Mouse (Mus musculus) liver, embryonic 14.5 days (tissue): ENCODE measurements around the gene Zfp456. TPM values are rescaled to one million over a fixed set of nuclear protein-coding genes. Genes with fewer than 3 reads are reported as not detected.
"Not testable (repeated sequence)": the region's sequence is repeated elsewhere in the genome, so short reads cannot be mapped to it uniquely, and the experiment has no call there.

Experiments used
- ATAC-seq: fragments of 200-750 bp; cut with Nextera tagmentation; 2 replicates; pipeline ENCODE4 v1.8.0; 2017; ENCODE audit warnings: moderate number of reproducible peaks, mild to moderate bottlenecking, moderate library complexity; ENCODE audit not compliant: insufficient read depth
- DNase-seq, 3 experiments: peaks; one replicate each; pipeline ENCODE4 v3.0.0-alpha.2; 2012 to 2013; ENCODE audit warnings: low read depth in 3 of 3, low spot score in 3 of 3
- H3K27ac ChIP-seq: fragments of 300-500 bp; sonication (generic); 2 replicates; pipeline ENCODE4 v1.5.1; 2014; ENCODE audit warnings: moderate library complexity, mild to moderate bottlenecking, control low read depth, inconsistent platforms
- H3K27me3 ChIP-seq: fragments of 300-500 bp; sonication (generic); 2 replicates; pipeline ENCODE4 v1.6.1; 2014; ENCODE audit warnings: mild to moderate bottlenecking, low read length, moderate library complexity; ENCODE audit not compliant: control insufficient read depth, insufficient read depth
- H3K36me3 ChIP-seq: fragments of 300-500 bp; sonication (generic); replicated peaks from 2 replicates; pipeline ENCODE4 v1.6.1; 2014; ENCODE audit warnings: low read depth; ENCODE audit not compliant: control insufficient read depth, insufficient read depth
- H3K4me1 ChIP-seq, 2 experiments: fragments of 200-500 bp in 1 of 2; fragments of 300-500 bp in 1 of 2; sonication (generic) in 1 of 2; replicated peaks; 2 replicates each; pipeline ENCODE4 v1.6.1; 2012 to 2014; ENCODE audit warnings: antibody characterized with exemption in 1 of 2, inconsistent platforms in 1 of 2, low read length in 1 of 2; ENCODE audit not compliant: control insufficient read depth in 2 of 2, insufficient read depth in 2 of 2
- H3K4me2 ChIP-seq: fragments of 300-500 bp; sonication (generic); 2 replicates; pipeline ENCODE4 v1.6.1; 2014; ENCODE audit warnings: low read depth, mild to moderate bottlenecking, control low read depth, moderate library complexity
- H3K4me3 ChIP-seq, 2 experiments: fragments of 200-500 bp in 1 of 2; fragments of 300-500 bp in 1 of 2; sonication (generic) in 1 of 2; 2 replicates each; pipeline ENCODE4 v1.5.1; 2012 to 2014; ENCODE audit warnings: low read depth in 2 of 2, low read length in 2 of 2, mild to moderate bottlenecking in 2 of 2, control low read depth in 1 of 2, inconsistent platforms in 1 of 2, moderate library complexity in 1 of 2; ENCODE audit not compliant: insufficient read depth in 1 of 2
- H3K9ac ChIP-seq: fragments of 300-500 bp; sonication (generic); replicated peaks from 2 replicates; pipeline ENCODE4 v1.6.1; 2014; ENCODE audit warnings: mild to moderate bottlenecking, control low read depth, moderate library complexity
- H3K9me3 ChIP-seq: fragments of 300-500 bp; sonication (generic); 2 replicates; pipeline ENCODE4 v1.6.1; 2016; ENCODE audit warnings: low read length, mixed read lengths; ENCODE audit not compliant: control insufficient read depth
- CTCF ChIP-seq: IDR thresholded peaks from 2 replicates; pipeline ENCODE4 v1.5.1; 2016; ENCODE audit warnings: antibody characterized with exemption, low read depth, control low read depth
- EP300 ChIP-seq: IDR thresholded peaks from 2 replicates; pipeline ENCODE4 v1.6.1; 2016; ENCODE audit warnings: antibody characterized with exemption, low read depth
- WGBS: fragments of 180-500 bp; shearing (Covaris S2); extraction: QIAGEN DNeasy Blood & Tissue Kit; methylation state at CpG from one replicate; pipeline ENCODE4 v1.1.7; 2014; ENCODE audit not compliant: insufficient replicate concordance; 5-methylcytosine and 5-hydroxymethylcytosine counted together
- polyA plus RNA-seq, 2 experiments: library from polyadenylated mRNA; depleted of rRNA in 1 of 2; stranded (reverse) in 1 of 2; unstranded in 1 of 2; fragments of >200 nt; fragmentation: Nextera tagmentation in 1 of 2; extraction: Ambion mirVana in 1 of 2; gene quantifications; 2 replicates each; pipeline versions ENCODE4 v1.2.1 to v1.2.3; 2012 to 2014

Gene Zfp456
- polyA plus RNA-seq, 2 experiments = 0.22 to 0.47 TPM

GRCm38 (mm10) chr13:67416811-67417210, 41.2 kb upstream of the Zfp456 start:
- H3K9me3 ChIP-seq = no peaks in the 10 kb centered on the region
- no peaks in the 10 kb centered on the region for H3K36me3 ChIP-seq
- DNase-seq = no peak
- 65% methylated on average over 3 of the region's 3 CpGs for WGBS
- no peak for ATAC-seq
- peaks cover 0 to 2% of the 10 kb centered on the region in 2 experiments; a peak in 1 of 4 replicates for H3K4me1 ChIP-seq
- H3K9ac ChIP-seq = no peak overlapping the region
- H3K4me2 ChIP-seq = no peak overlapping the region
- no peaks in the 10 kb centered on the region for H3K27me3 ChIP-seq
- H3K27ac ChIP-seq = no peak overlapping the region
- TF ChIP-seq CTCF = 0 out of 2 replicates have a peak, but pooled peaks have one; percentile 11
- no peak for TF ChIP-seq EP300
- no peak overlapping the region for H3K4me3 ChIP-seq

GRCm38 (mm10) chr13:67415759-67416158, 40.1 kb upstream of the Zfp456 start:
- H3K27ac ChIP-seq = no peak overlapping the region
- no peaks in the 10 kb centered on the region for H3K27me3 ChIP-seq
- 69% methylated on average over 6 of the region's 6 CpGs for WGBS
- H3K9ac ChIP-seq = no peak overlapping the region
- H3K4me3 ChIP-seq = no peak overlapping the region
- no peaks in the 10 kb centered on the region for H3K9me3 ChIP-seq
- no peaks in the 10 kb centered on the region for H3K36me3 ChIP-seq
- TF ChIP-seq EP300 (no peak), CTCF (no peak)
- DNase-seq (no peak), ATAC-seq (no peak)
- no peak overlapping the region for H3K4me2 ChIP-seq
- no peaks in the 10 kb centered on the region for H3K4me1 ChIP-seq

DNA sequence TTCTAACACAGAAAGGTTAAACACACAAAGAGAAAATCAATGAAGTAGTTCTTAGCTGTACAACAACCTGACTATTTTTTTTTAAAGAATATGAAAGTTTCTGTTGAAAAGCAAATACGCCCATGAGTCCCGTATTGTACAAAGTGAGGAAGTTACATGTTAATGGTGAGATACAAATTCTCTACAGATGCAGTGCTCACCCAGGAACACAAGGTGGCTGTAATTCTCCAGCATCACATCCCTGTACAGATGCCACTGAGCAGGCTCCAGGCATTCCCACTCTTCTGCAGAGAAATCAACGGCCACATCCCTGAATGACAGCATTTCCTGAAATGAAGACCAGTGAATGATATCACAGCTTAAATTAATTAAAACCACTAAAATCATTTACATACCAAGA, 38.0 kb upstream of the Zfp456 start:
- not testable (repeated sequence) for DNase-seq, H3K27me3 ChIP-seq, H3K36me3 ChIP-seq, H3K9me3 ChIP-seq, H3K4me3 ChIP-seq, H3K27ac ChIP-seq, H3K4me2 ChIP-seq, ATAC-seq, H3K9ac ChIP-seq, H3K4me1 ChIP-seq
- WGBS = 59% methylated on average over 3 of the region's 3 CpGs
- TF ChIP-seq CTCF = peak; percentile 21; the same call in 1 of the 2 replicates

- not testable (repeated sequence) for H3K36me3 ChIP-seq, H3K4me1 ChIP-seq, H3K9me3 ChIP-seq, H3K27me3 ChIP-seq, H3K27ac ChIP-seq
- Histone ChIP-seq H3K4me2 (peak within 1 kb of the TSS; percentile 61), H3K4me3 (peak within 1 kb of the TSS; percentile 52 to 73), H3K9ac (peak within 1 kb of the TSS; percentile 43)
- ATAC-seq = peak; percentile 90
- 2% methylated on average over 14 of the region's 16 CpGs for WGBS
- DNase-seq = peak in 2 of 3 experiments; percentile 41 to 69
Observed at GRCm38 (mm10) chr13:67399183-67399903, 23.7 kb upstream of the Zfp456 start, which contains the start of gene Zfp429. Zfp429 (minus strand) TSS chr13:67399819.

DNA sequence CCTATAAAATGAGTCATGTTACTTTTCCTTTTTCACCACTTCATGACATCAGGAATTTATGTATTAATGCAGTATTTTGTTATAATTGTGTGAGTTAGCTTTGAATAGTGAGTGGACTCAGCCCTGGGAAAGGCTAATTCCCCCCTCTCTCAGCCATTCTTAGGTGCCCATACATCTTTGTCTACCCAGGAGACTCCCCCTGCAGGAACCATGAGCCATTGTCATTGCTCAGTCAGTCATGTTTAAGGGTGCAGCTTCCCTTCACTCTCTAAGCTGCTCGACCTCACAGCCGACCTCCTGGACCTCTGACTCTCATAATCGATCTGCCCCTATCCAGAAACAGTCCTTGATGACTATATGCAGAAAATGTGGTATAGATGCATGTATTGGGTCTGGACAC, 645 bp upstream of the Zfp456 start:
- DNase-seq, H3K36me3 ChIP-seq, H3K4me2 ChIP-seq, H3K9me3 ChIP-seq, H3K4me1 ChIP-seq, H3K9ac ChIP-seq, H3K27me3 ChIP-seq, H3K27ac ChIP-seq, H3K4me3 ChIP-seq, ATAC-seq: not testable (repeated sequence)
- WGBS = 53% methylated on average over 3 of the region's 3 CpGs
